Comparison of ENCODE assay signal across 22 mouse cellular contexts in the genomic region with DNA sequence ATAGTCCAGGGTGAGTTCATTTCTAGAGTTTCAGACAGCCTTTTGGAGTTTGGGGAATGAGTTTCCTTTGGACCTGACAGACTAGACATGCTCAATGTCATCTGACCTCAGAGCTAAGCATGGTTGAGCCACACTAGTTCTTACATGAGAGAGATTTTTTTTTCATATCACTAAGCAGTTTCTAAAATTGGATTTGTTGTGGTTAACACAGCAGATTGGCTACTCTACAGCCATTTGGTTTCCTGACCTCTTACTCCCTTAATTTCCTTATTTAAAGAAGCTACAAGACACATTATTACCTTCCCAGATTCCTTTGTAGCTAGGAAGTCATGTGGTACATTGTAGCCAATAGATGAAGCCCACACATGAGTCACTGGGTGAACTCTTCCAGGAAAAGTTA.
DNase-seq lines count a peak whose midpoint lies in the region; ATAC-seq and TF ChIP-seq lines count a peak whose summit lies in the region.
"Had no signal": no experiment of that assay in that cellular context is flagged by ENCODE, and none has a peak within 500 bp of the region (broad histone marks: within the 10 kb centered on the region; RNA-seq: fewer than 3 reads in every experiment).

No protein-coding gene starts in this region.

- H3K27ac ChIP-seq in liver, adult 2 months (replicated peaks; ENCODE audit: insufficient read depth, low read depth, low read length), result no peak overlapping the region
- no peak overlapping the region for H3K27ac ChIP-seq in liver, embryonic 12.5 days
- H3K27ac ChIP-seq in midbrain, embryonic 11.5 days (ENCODE audit: low read depth, low read length), result no peak overlapping the region
- no peak overlapping the region for H3K27ac ChIP-seq in midbrain, embryonic 13.5 days
- no peak overlapping the region for H3K27ac ChIP-seq in heart, embryonic 10.5 days
- no peak overlapping the region for H3K27ac ChIP-seq in stomach, postnatal 0 days (replicated peaks)

- POLR2A ChIA-PET in Patski (lab: Charles Lee), result no interaction called here

- no peak for TF ChIP-seq EP300 in stomach, postnatal 0 days (optimal IDR thresholded peaks at IDR 0.05)

- H3K27me3 ChIP-seq in liver, adult 2 months (ENCODE audit: control insufficient read depth, insufficient read depth, low read length), result no peaks in the 10 kb centered on the region
- no peaks in the 10 kb centered on the region for H3K27me3 ChIP-seq in liver, embryonic 12.5 days (replicated peaks)
- no peaks in the 10 kb centered on the region for H3K27me3 ChIP-seq in midbrain, embryonic 11.5 days (ENCODE audit: control insufficient read depth, insufficient read depth, low read length)
- H3K27me3 ChIP-seq in midbrain, embryonic 13.5 days, result no peaks in the 10 kb centered on the region
- H3K27me3 ChIP-seq in Patski, result no peaks in the 10 kb centered on the region
- no peaks in the 10 kb centered on the region for H3K27me3 ChIP-seq in heart, embryonic 10.5 days (ENCODE audit: insufficient read depth, poor library complexity, severe bottlenecking)
- H3K27me3 ChIP-seq in stomach, postnatal 0 days (ENCODE audit: control insufficient read depth, insufficient read depth, low read length), result no peaks in the 10 kb centered on the region

- H3K79me2 ChIP-seq in liver, adult 2 months (ENCODE audit: control insufficient read depth, insufficient read depth, low read length), result no peaks in the 10 kb centered on the region

- no peak for TF ChIP-seq POLR2A in liver, adult 2 months (IDR thresholded peaks at IDR 0.05; ENCODE audit: extremely low read depth, insufficient read depth, low read length)

- no peak for ATAC-seq in liver, embryonic 12.5 days
- no peak for ATAC-seq in midbrain, embryonic 11.5 days (ENCODE audit: low FRiP score)
- ATAC-seq in midbrain, embryonic 13.5 days, result no peak
- peak; percentile 51 for ATAC-seq in Patski
- ATAC-seq in stomach, postnatal 0 days (ENCODE audit: low FRiP score, low TSS enrichment), result no peak
- ATAC-seq: activated CD4-positive, CD25-positive, alpha-beta regulatory T cell, adult 4 months; CD4-positive, CD25-positive, alpha-beta regulatory T cell, adult 4 months had no signal

- H3K9ac ChIP-seq in liver, adult 2 months (ENCODE audit: low read depth, low read length), result no peak overlapping the region
- H3K9ac ChIP-seq in liver, embryonic 12.5 days, result no peak overlapping the region
- no peak overlapping the region for H3K9ac ChIP-seq in midbrain, embryonic 11.5 days (ENCODE audit: low read length)
- H3K9ac ChIP-seq in midbrain, embryonic 13.5 days (replicated peaks), result no peak overlapping the region
- H3K9ac ChIP-seq in stomach, postnatal 0 days (ENCODE audit: low read length), result no peak overlapping the region

- in situ Hi-C loops in Patski (cut with MboI; ENCODE audit: low pct_unique_long_range_greater_than_20kb), result no loop called here

- no peak overlapping the region for H3K4me3 ChIP-seq in liver, adult 2 months (ENCODE audit: insufficient read depth, low read depth, low read length)
- H3K4me3 ChIP-seq in liver, embryonic 12.5 days, result no peak overlapping the region
- H3K4me3 ChIP-seq in midbrain, embryonic 11.5 days (ENCODE audit: low read depth, low read length), result no peak overlapping the region
- no peak overlapping the region for H3K4me3 ChIP-seq in midbrain, embryonic 13.5 days (replicated peaks)
- no peak overlapping the region for H3K4me3 ChIP-seq in heart, embryonic 10.5 days
- no peak overlapping the region for H3K4me3 ChIP-seq in stomach, postnatal 0 days (ENCODE audit: low read depth, low read length)

- H3K4me2 ChIP-seq in liver, embryonic 12.5 days, result no peak overlapping the region
- no peak overlapping the region for H3K4me2 ChIP-seq in midbrain, embryonic 11.5 days
- H3K4me2 ChIP-seq in midbrain, embryonic 13.5 days (replicated peaks), result no peak overlapping the region
- no peak overlapping the region for H3K4me2 ChIP-seq in stomach, postnatal 0 days (replicated peaks; ENCODE audit: low read depth)

- H3K36me3 ChIP-seq in liver, adult 2 months (ENCODE audit: control insufficient read depth, insufficient read depth, low read length), result no peaks in the 10 kb centered on the region
- no peaks in the 10 kb centered on the region for H3K36me3 ChIP-seq in liver, embryonic 12.5 days
- H3K36me3 ChIP-seq in midbrain, embryonic 11.5 days (ENCODE audit: control insufficient read depth, insufficient read depth, low read length), result no peaks in the 10 kb centered on the region
- no peaks in the 10 kb centered on the region for H3K36me3 ChIP-seq in midbrain, embryonic 13.5 days
- H3K36me3 ChIP-seq in heart, embryonic 10.5 days, result no peaks in the 10 kb centered on the region
- no peaks in the 10 kb centered on the region for H3K36me3 ChIP-seq in stomach, postnatal 0 days (ENCODE audit: control insufficient read depth, insufficient read depth, low read length)
- H3K36me3 ChIP-seq: G1E had no signal

- CTCF ChIA-PET in Patski (lab: Charles Lee), result no interaction called here

- peak; percentile 18 for DNase-seq in liver, adult 2 months (ENCODE audit: extremely low read depth, low read depth, low spot score)
- peak; percentile 61 for DNase-seq in midbrain, embryonic 11.5 days (ENCODE audit: low spot score, missing footprints)
- DNase-seq in 416B (ENCODE audit: low read depth), result peak; percentile 41
- no peak for DNase-seq in Patski (ENCODE audit: low read depth, low spot score)
- DNase-seq in heart, embryonic 10.5 days (ENCODE audit: low spot score), result no peak
- no peak for DNase-seq in stomach, postnatal 0 days (ENCODE audit: low spot score)
- DNase-seq: adrenal gland, adult 2 months; adrenal gland, adult 8-10 months; adrenal gland, postnatal 10 days; adrenal gland, postnatal 14 days; adrenal gland, postnatal 25 days; adrenal gland, postnatal 36 days; B cell, adult 2 months; cerebellum, adult 11 months; cerebellum, adult 11-12 months; cerebellum, adult 18-20 months; cerebellum, adult 2 months had no signal

- no peak for TF ChIP-seq CTCF in liver, adult 2 months (IDR thresholded peaks at IDR 0.05; ENCODE audit: low read depth, low read length)
- no peak for TF ChIP-seq CTCF in Patski (IDR thresholded peaks at IDR 0.05)
- TF ChIP-seq CTCF in stomach, postnatal 0 days (IDR thresholded peaks at IDR 0.05; ENCODE audit: low read depth), result no peak

- no peaks in the 10 kb centered on the region for H3K9me3 ChIP-seq in liver, embryonic 12.5 days (replicated peaks)
- H3K9me3 ChIP-seq in midbrain, embryonic 11.5 days (ENCODE audit: control insufficient read depth, low read length), result no peaks in the 10 kb centered on the region
- no peaks in the 10 kb centered on the region for H3K9me3 ChIP-seq in midbrain, embryonic 13.5 days
- H3K9me3 ChIP-seq in heart, embryonic 10.5 days, result no peaks in the 10 kb centered on the region
- no peaks in the 10 kb centered on the region for H3K9me3 ChIP-seq in stomach, postnatal 0 days (ENCODE audit: control insufficient read depth, low read length)

- no peaks in the 10 kb centered on the region for H3K4me1 ChIP-seq in liver, adult 2 months (ENCODE audit: control insufficient read depth, insufficient read depth, low read length)
- H3K4me1 ChIP-seq in liver, embryonic 12.5 days, result no peaks in the 10 kb centered on the region
- no peaks in the 10 kb centered on the region for H3K4me1 ChIP-seq in midbrain, embryonic 11.5 days (ENCODE audit: control insufficient read depth, insufficient read depth, low read length)
- H3K4me1 ChIP-seq in midbrain, embryonic 13.5 days (replicated peaks), result no peaks in the 10 kb centered on the region
- no peaks in the 10 kb centered on the region for H3K4me1 ChIP-seq in heart, embryonic 10.5 days
- no peaks in the 10 kb centered on the region for H3K4me1 ChIP-seq in stomach, postnatal 0 days (replicated peaks; ENCODE audit: control insufficient read depth, insufficient read depth)

Comparison
In these comparisons a context has a peak if more than half of its experiments do, and no peak if none do; other contexts are left out.
1. DNase-seq: peak in liver, adult 2 months (single experiment), midbrain, embryonic 11.5 days (single experiment) and 416B (single experiment); none in Patski (single experiment), heart, embryonic 10.5 days (single experiment) and stomach, postnatal 0 days (single experiment).